Mouse (Mus musculus) heart, adult 9 months (tissue): Measurements from ENCODE around the gene Oas1a.
"Not testable (repeated sequence)": the region's sequence is repeated elsewhere in the genome, so short reads cannot be mapped to it uniquely, and the experiment has no call there.

Experiments
- DNase-seq, 2 experiments: peaks; one replicate each; pipeline ENCODE4 v3.0.0; 2022; ENCODE audit warnings: low spot score in 2 of 2

Gene Oas1a

DNA sequence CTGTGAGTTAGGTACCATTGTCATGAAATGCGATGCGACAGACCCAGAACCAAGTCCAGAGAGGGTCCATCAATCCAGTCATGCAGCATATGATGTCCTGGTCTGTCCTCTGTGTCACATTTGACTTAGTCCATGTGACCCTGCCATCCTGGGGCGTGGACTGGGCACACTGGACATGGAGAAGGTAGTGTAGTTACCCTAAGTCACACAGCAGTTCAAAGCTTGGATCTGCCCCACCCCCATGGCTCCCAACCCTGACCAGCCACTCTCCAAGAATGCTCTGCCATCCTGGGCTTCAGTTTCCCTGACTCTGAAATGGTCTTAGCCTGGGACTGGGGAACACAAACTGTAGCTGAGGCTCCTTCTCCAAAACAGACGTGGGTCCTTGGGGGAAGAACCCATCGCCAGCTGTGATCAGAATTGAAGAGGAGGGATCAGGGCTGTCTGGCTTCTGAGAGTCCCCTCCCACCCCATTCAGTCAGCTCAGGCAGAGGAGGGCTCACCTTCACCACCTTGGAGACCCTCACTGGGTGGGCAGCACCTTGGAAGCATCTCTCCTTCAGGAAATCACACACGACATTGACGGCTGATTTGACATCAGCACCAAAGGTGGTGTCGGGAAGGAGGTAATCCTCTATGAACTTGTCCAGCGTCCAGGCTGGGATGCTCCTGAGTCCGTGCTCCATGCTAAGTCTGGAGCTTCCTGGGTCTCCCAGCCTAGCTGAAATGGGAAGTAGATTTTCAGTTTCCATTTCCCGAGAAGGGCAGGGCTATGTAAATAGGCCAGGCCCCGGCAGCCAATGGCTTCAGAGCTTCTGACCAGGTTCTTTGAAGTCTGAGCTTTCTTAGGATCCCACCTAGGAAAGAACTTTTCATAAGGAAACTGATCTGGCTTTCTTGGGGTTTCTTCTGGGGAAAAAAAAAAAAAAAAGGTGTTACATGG, at the start of gene Oas1a:
Oas1a (minus strand) TSS at position 731 of the 943 bp plus-strand sequence.
- DNase-seq: not testable (repeated sequence)

DNA sequence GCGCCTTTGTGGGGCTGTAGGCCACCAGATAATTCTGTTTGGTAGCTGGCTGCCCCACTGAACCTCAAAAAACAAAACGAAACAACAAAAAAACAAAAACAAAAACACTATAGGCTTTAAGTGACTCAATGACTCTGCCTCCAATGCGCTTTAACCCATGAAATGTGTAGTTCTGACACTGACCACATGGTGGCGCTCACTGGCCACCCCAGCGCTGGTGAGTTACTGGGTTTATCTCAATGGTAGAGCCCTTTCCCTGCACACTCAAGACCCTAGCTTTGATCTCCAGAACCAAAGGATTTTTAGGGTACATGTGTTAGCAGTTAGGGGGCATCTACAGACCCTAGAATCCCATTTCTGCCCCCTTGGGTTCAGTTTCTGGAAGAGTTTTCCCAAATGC, 46.7 kb upstream of the Oas1a start:
- DNase-seq: no peak

DNA sequence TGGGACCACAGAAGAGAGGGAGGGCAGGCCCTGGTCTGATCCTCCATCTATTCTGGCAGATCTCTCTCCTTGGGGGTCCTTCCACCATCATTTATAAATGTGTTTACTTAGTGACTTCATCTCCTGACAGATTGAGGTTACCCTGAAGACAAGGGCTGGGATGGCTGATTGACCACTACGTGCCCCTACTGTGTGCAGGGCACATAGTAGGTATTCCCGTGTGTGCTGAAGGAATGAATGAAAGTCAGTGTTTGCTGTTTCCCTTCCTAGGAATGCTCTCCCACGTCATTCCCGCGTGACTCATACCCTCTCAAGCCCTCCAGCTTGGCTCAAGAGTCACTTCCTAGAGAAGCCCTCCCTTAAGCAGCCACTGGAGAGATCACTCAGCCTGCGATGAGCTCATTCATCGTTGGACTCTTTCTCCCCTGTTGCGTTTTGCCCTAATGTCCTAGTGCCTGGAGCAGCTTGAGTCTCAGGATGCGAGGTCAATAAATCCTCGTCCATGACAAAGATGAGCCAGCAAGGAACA, 45.0 kb upstream of the Oas1a start:
- peak in 1 of 2 experiments; percentile 6 for DNase-seq

DNA sequence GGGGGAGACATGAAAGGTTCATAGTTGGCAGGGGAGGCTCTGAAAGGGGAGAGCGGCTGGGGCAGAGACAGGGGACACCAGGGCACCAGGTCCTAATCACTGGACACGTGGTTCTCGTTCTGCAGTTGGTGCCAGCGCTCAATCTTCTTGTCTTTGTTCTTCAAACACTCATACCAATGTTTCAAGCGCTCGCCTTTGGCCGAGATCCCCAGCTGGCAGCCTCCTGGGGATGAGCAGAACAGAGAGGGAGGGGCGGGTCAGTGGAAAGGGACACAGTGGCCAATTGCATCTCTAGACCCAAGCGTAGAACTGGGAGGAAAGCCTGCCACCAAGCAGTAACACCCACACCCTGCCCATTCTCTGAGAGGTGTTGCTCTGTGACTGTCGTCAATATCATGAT, 34.8 kb upstream of the Oas1a start:
- DNase-seq: no peak

DNA sequence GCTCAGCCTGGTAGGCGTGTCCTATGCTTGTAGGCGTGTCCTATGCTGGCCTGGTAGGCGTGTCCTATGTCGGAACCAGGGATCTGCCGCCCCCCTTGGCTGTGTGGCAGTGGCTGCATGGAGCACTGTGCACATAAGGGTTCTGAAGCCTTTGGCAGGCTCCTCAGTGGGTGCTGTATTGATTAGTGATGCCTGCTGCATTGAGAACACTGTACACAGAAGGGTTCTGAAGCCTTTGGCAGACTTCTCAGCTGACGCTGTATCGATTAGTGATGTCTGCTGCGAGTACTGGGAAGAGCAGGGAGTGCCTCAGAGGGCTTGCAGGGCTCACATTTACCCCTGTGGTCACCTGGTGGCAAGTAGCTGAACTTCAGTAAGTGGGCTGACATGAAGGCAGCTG, 31.3 kb upstream of the Oas1a start:
- DNase-seq: no peak

DNA sequence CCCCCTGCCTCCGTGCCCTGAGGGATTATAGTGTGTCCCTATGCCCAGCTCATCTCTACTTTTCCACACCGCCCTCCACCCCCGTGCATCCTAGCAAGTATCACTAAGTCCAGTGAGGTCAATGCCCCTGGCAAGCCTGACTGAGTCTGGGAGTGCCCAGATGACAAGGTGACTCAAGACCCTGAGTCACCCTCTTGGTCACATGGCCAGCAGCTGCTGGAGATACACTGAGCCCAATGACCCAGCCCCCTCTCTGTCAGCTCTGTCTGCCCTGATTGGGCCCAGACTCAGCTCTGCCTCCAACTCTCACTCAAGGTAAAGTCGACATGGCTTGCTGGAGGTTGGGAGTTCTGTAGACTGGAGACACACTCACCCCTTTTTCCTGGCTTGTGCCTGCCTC, 30.5 kb upstream of the Oas1a start:
- DNase-seq: no peak

DNA sequence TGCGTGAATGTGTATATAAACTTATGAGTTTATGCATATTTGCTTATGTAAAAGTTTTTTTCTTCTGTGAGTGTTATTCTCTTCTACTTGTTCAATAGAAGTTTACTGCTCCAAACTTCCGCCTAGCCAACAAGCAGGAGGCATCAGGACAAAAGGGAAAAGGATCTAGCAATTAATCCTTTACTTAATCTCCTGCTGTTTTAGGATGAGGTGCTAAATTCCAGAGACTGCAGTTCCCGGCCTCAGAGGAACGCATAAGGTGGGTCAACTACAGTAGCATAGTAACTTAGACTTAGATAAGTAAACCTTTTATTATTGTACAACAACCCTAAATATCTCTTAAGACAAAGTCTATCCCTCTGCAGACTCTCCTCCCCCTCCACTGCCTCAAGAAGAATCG, 26.6 kb upstream of the Oas1a start:
- DNase-seq: no peak

DNA sequence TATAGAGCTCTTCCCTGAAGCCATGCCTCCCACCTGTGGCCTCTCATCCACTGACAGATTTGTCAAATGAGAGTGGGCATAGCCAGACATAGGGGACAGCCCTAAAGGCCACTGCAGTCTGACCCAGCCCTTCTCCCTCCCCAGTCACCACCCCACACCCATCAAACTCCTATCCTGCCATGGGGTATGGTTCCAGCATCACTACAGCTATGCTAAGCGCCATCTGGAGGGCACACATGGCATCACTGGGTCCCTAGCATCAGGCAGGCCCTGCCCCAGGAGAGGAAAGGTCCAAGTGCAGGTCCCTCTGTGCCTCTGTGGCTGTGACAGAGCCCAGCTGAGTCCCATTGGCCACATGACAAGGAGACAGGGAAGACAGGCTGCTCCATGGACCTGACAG, 19.7 kb upstream of the Oas1a start:
- DNase-seq: no peak

DNA sequence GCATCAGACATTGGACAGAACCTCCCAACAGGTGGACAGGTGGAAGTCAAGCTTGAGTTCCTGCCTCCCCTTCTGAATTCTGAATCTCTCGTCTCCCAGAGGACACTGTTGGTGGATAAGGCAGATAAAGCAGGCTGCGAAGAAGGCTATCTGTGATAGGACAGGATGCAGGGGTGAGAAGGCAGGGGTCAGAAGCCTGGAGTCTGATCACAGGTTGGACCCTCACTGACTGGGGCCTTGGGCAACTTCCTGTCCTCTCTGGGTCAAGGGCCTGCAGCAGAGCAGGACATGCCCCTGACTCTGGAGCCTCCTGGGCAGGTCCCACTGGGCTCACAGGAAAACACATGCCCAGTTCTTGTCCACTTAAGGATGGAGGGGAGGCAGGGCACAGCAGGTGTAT, 19.0 kb upstream of the Oas1a start:
- DNase-seq: not testable (repeated sequence)

DNA sequence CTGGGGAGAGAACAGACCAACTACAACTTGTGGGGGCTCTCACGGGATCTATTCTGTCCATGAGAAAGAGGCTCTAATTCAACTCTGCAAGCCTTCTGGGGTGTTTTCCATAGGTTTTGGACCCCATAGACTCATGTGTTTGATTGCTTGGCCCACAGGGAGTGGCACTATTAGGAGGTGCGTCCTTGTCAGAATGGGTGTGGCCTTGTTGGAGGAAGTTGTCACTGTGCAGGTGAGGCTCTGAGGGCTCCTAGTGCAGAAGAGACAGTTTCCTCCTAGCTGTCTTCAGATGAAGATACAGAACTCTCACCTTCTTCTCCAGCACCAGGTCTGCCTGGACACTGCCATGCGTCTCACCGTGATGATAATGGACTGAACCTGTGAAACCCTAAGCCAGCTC, 17.2 kb upstream of the Oas1a start:
- DNase-seq: not testable (repeated sequence)

DNA sequence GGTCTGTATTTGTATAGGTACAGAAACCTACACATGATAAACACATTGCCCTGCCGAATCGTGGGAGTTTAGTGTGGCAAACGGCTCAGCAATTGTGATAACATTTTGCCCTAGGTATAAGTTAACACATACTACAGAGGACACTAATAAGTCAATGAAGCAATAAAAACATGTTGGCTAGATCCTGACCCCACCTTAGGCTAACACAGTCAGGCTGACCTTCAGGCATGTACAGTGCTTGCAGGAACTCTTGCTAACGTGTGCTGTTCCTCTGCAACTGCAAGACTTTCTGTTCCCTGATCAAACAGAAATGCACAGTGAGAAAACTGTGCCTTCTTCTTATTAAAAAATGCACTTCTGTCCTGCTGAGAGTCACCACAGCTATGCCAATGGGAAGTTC, 16.6 kb upstream of the Oas1a start:
- DNase-seq: no peak

DNA sequence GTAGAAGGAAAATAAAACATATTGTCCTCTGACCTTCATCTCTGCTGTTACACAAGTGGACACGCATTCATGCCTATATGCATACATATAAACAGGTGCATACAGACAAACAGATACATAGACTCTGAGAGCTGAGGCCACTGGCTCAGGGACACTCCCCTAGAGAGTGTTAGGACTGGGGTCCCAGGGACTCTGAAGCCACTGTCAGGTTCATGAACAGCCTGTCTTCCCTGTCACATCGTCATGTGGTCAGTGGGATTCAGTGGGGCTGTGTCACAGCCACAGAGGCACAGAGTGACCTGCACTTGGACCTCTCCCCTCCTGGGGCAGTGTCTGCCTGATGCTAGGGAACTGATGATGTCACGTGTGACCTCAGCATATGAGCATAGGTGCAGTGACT, 13.0 kb upstream of the Oas1a start:
- DNase-seq: no peak

DNA sequence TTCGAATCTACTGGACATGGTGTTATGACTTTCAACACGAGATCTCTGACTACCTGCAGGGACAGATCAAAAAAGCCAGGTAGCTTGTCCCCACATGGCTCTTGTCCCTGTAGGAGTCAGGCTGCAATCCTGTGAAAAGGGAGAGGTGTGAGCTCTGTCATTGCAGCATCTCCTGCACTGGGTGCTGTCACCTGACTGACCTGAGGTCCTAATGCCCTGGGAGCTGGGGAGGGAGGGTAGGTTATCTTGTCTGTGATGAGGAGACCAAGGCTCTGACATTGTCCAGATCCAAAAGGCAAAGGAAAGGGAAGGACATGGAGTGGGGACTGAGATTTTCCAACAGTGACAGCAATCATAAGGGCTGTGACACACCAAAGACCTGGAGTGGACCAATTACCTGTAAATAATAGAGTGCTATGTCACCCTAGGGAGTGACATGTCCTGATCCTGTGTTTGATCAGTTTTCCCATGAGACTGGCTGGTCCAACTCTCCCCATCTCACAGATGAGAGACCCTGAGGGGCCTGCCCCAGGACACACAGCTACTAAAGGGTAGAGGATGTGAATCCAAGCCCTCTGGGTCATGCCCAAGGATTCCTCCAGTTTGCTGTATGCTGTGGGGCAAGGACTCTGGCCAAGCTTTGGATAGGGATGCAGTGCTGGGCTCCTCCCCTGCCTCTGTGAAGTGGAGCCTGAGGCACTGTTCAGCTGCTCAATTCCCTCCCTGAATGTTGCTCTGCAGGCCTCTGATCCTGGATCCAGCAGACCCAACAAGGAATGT, 12.0 kb upstream of the Oas1a start:
- DNase-seq: not testable (repeated sequence)

DNA sequence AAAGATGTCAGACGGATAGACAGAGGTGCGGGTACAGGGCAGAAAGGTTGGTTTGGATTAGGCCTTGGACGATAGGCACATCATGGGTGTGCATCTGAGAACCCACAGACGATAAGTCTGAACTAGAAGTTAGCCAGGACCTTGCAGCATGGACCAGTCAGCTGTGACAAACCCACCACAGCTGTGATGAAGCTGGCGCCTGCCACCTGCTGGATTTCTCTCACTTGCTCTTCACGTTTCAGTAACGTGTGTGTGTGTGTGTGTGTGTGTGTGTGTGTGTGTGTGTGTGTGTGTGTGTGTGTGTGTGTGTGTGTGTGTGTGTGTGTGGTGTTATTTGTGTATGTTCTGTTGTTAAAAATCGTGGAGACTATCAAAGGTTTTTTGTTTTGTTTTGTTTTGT, 6.9 kb upstream of the Oas1a start, which contains the start of gene Oas1d:
Oas1d (plus strand) TSS at position 333 of the 400 bp plus-strand sequence.
- not testable (repeated sequence) for DNase-seq

DNA sequence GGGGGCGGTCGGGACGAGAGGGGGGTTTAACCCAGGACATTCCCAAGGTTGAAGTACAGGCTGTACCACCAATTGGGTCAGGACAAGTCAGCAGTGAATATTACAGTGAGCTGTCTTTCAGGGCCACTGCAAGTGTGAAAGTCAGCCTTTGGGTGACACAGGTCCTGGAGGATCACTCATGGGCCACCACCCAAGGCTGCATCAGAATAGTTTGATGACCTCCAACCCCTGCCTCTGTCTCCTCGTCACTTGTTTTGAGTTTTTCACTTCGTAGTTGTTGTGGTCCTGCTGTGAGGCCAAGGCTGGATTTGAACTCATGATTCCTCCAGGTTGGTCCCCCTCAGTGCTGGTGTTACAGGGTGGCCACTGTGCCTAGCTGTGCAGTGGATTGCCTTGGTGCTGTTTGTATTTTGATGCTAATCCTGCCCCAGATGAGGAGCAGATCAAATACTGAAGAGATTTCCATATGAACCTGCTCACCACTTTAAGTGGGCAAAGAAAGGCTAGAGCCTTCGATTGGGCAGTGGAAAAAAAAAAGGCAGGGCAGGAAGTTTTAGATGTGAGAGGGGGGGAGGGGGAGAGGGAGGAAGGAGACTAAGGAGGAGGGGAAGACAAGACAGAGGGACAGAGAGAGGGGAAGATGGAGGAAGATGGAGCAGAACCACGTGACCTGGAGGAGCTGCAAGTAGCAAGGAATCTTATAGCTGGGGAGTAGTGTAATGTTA, 1.0 kb upstream of the Oas1a start:
- no peak for DNase-seq

DNA sequence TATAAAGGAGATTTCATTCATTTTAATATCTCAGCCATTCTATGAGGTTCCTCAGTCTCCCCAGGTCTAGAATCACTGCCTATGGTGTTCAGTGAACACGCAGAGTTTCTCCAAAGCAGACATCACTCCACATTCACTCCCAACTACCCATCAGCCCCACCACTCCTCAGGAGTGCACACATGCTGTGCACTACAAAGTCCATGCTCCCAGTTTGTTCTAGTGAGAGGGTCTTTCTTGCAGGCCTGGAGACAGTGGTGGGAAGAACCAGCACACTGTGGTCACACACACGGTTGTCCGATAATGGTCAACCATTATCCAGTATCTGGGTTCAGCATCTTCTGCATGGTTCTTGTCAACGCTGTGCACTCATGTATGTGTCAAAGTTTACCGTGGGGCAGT, 5.3 kb downstream of the Oas1a start:
- no peak for DNase-seq

DNA sequence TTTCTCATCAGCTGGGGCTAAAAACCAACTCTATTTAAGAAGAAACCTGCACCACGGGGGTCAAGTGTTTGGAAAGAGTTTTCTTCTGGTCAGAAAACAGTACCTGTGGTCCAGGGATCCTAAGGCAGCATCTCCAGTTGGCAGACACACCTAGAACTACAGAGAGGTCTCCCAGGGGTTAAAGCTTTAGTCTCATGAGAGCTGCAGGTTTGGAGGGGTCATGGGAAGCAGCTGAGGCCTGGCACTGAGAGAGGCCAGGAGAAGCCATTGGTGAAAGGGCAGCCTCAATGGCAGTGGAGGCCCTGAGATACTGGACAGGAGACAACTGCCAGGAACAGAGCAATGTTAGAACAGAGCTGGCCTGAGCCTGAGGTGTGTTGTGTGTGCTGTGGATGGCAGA, 6.7 kb downstream of the Oas1a start:
- DNase-seq: no peak

DNA sequence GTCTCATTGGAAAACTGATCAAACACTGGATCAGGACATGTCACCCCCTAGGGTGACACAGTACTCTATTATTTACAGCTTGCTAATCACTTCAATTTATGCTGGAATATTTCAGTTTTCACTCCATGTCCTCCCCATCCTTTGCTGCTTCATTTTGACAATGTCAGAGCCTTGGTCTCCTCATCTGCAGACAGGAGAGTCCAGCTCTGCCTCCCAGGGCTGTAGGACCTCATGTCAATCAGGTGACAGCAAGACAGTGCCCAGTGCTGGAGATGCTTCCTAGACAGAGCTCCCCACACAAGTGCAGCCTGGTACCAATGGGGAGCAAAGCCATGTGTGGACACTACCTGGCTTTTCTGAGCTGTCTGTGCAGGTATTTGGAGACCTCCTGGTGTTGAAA, 8.6 kb downstream of the Oas1a start:
- DNase-seq: no peak

DNA sequence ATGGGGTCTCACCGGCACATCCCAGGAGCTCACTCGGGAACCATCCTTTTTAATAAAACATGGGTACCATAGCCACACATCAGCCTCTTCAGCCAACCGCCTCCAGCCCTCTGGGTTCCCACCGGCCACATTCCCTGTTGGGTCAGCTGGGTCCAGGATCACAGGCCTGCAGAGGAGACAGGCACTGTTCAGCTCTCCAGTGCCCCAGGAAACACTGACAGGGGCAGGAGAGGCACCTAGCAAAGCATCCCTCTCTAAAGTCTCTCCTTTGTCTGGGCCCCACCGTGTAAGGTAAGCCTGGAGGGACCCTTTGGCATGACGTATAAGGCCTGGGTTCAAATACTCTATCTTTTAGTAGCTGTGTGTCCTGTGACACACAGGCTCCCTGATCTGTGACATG, 9.0 kb downstream of the Oas1a start:
- no peak for DNase-seq

DNA sequence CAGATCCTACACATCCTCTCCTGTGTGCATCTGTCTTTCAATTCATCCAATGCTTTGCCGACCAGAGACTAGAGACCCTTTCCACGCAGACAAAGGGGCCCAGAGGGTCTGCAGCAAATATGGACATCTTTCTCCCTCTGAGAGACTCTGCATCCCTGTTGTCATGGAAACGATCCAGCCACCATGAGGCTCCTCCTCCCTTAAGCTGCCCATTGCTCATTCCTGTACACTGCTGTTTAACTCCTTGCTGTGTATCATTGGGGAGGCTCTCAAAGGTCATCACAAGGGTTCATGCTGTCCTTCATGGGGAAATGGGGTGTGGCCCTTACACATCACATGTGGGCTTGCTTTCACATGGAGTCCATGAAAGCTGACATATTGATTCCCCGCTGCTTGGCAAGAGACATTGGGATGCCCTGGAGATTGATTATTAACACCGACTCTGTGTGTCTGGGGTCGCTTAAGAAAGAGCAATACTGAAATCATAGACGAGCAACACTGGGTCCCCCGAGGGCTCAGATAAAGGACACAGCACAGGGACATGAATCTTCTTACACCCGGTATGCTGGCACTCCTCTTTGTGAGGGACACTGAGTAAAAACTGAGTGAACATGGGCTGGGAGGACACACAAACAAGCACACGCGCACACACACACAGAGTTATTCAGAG, 12.0 kb downstream of the Oas1a start:
- no peak for DNase-seq

DNA sequence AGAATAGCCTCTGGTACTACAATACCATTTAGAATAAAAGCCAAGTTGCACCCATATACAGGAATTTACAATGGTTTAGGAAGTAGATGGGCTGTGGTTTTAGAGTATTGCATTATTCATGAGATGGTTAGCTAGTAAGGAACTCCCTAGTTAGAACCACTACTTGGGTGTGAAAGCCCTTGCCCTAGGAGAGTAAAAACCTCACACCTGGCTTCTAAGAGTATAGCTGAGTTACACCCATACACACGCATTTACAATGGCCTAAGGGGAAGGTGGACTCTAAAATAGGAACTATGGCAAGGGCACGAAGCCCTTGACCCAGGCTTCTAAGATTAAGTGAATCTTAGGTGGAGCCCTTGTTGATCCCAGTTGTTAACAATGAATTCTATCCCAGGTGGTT, 12.6 kb downstream of the Oas1a start:
- not testable (repeated sequence) for DNase-seq
